Mouse (Mus musculus) embryo, embryonic 10.5 days (tissue): Measurements from ENCODE around the gene Kptn.
A peak's percentile ranks its signal among the peaks of the same experiment; 100 is the strongest.

ENCODE experiments used
- DNase-seq: peaks from one replicate; pipeline ENCODE4 v3.0.0-alpha.2; 2015; ENCODE audit warnings: low spot score

Kptn gene

DNA sequence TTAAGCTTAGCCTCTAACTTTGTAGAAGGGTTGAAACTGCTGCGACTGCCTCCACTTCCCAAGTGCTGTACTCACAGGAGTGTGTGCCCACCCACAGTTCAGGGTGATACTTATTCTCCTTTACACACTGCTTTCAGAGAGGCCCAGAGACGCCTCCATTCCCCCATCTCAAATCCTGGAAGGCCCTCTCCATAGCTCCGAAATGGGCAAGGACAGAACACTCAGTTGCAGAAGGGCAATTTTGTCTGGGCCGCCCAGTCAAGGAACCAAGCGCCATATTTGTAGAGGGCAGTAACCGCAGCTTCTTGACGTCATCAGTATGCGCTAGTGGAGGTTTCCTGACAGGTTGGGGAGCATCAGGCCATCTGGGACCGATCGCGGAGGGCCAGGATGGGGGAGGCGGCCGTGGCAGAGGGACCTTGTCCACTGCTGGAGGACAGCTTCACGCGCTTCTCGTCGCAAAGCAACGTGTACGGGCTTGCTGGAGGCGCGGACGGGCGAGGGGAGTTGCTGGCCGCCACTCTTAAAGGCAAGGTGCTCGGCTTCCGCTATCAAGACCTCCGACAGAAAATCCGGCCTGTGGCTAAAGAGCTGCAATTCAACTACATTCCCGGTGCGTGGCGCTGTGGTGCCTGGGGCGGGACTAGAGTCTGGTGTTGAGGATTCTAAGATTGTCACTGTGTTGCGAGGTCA lies at the start of gene Kptn:
Gene Kptn, plus strand, starts transcription at position 327 of the 693 bp plus-strand sequence.
- peak; percentile 95 for DNase-seq

DNA sequence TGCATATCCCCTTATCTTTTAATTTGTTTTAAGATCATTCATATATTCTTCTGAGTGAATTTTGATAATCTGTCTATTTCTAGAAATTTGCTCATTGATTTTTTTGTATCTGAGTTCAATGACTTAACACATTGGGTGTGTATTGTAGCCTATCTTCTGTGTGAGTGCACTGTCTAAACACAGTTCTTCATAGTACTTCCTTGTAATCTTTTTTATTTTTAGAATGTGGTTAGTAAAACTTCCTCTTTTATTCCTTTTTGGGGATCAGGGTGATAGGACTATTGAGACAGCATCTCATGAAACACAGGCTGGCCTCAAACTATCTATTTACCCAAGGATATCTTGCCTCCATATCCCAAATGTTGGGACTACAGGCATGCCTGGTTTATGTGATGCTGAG lies 48.8 kb upstream of the Kptn start:
- no peak for DNase-seq

DNA sequence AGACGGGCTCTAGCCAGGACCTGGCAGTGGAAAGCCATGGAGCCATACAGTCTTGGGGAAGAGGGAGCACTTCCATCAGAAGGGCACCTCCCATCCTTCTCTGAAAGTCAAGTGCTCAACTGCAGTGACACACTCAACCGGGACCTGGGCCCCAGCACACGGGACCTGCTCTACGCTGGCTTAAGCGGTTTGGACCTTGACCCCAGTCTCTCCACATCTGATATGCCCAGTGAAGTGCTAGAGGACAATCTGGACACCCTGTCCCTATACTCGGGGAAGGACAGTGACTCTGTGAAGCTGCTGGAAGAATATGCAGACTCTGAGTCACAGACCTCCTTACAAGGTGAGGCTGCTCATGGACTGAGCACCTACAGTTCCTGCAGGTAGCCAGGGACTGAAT lies 47.8 kb upstream of the Kptn start:
- DNase-seq, result no peak

DNA sequence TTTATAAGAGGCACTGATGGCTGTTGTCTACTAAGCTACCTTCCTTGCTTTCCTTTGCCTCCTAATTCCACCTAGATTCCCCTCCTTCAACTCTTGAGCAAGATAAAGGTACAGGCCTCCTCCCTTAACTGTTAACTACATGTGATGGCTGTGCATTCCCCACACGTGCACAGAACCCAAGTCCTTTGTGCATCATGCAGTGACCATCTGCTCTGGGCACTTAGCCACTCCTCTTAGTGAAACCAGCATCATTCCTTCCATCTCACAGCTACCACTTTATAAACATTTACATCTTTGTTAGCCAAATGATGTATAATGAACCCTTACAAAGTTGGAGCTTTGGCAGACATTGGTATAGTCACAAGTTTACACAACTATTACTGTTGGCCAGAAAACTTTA lies 39.7 kb upstream of the Kptn start:
- DNase-seq, result no peak

DNA sequence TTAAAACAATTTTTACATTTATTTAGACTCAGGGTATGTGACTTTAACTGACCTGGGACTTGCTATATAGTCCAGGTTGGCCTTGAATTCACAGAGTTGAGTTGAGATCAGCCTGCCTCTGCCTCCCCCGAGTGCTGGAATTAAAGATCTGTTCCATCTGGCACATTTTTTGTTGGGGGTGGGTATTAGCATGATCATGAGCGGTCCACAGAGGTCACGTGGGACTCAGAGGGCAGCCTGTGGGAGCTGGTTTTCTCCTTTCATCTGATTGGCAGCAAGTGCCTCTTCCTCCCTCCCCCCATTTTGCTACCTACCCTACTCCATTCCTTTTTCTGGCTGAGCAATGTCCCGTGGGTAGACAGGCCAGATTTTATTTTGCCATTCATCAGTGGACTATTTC lies 39.1 kb upstream of the Kptn start:
- no peak for DNase-seq

DNA sequence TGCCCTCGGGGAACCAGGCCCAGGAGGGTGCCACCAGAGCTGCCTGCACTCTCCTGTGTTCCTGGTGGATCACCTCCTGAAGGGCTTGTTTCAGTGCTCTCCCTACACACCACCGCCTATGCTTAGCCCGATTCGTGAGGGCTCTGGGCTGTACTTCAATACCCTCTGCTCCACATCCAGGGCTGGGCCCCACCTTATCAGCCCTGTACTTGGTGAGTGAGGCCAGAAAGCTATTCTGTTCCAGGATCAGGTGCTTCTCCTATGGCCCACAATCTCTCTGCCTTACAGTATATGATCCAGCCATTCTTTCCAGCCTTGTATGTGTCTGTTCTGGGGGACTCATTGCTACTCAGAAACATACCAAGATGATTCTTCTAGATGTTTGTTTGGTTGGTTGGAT lies 36.3 kb upstream of the Kptn start:
- no peak for DNase-seq

DNA sequence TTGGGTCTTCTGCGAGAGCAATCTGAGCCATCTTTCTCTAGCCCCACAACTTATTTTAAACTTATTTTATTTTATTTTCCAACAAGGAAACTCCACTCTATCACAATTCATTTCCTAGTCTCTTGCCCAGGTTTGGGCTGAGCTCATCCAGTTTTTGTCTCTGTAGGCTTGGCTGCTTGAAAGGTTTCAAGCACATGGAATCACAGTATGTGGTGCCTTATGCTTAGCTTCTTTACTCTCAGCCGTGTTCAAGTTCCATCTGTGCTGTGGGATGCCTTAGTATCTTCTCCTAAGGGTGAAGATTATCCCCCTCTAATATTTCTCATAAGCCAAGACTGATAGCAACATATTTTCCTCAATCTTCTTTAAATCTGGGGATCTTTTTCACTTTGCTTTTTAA lies 32.1 kb upstream of the Kptn start:
- DNase-seq, result no peak

DNA sequence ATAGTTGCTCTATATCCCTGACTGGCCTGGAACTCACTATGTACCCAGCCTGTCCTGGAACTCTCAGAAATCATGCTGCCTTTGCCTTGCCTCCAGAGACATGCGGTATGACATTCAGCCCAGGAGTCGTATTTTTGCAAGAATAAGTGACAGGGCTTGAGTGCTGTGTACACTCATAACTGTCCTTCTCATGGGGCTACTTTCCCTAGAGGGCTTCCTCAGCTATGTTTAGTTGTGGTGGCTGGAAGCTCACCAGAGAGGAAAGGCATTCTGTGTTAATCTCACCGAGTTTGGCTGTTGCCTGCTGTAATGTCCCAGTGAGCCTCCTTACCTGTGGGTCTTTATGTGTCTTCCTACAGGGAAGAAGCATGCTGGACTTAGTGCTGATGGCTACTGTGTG lies 25.1 kb upstream of the Kptn start:
- no peak for DNase-seq

DNA sequence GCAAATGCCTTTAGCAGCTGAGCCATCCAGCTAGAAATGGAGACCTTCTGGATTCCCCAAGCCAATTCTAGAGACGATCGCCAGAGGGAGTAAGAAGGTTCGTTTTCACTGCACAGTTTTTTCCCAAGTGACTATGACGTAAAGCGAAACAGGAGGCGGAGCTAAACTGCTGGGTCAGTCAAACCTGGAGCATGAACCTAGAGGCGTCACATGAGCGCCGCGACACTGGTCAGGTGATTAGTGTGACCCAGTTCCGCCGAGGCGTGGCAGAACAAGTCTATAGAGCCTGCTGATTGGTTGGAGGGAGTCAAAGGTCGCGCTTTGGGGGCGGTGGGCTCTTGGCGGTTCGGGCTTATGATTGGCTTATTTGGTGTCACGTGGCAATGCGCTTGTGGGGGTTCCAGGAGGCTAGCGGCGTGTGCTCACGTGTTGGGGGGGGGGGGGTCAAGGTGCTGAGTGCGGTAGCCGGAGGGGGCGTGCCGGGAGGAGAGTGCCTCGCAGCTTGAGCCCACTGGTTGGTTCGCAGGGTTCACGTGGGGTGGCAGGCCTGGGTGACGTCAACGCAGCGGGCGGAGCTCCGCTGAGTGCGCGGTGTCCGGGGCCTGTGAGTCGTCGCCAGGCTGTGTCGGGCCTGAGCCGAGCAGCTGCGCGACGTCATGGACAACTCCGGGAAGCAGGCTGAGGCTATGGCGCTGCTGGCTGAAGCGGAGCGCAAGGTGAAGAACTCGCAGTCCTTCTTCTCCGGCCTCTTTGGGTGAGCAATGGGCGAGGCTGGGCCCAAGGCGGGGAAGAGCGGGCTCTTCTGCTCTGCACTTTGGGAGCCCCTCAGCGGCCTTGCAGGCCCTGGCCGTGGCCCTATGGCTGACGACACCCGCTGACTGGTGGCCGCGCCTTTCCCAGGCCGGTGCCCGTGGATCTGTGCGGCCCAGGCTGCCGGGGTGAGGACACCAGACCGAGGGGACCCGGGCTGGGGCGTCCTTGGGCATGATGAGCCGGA lies 21.4 kb upstream of the Kptn start, which contains the start of gene Napa:
Gene Napa, plus strand, starts transcription at position 438 of the 997 bp plus-strand sequence.
- DNase-seq, result peak; percentile 100

DNA sequence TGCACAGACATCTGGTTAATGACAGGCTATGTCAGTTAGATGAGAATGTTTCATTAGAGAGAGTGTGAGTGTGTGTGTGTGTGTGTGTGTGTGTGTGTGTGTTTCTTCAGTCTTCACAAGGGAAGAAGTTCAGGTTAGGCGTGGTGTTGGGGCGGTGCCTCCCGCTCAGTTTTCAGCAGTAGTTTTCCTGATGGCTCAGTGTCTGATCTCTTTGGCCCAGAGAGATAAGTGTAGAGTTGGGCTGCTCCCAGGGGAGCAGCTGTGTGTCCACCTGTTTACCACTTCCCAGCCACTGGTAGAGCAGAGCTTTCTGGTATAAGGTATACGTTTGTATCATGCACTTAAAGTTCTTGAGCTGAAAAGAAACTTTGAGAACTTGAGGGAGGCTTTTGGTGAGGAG lies 19.8 kb upstream of the Kptn start:
- no peak for DNase-seq

DNA sequence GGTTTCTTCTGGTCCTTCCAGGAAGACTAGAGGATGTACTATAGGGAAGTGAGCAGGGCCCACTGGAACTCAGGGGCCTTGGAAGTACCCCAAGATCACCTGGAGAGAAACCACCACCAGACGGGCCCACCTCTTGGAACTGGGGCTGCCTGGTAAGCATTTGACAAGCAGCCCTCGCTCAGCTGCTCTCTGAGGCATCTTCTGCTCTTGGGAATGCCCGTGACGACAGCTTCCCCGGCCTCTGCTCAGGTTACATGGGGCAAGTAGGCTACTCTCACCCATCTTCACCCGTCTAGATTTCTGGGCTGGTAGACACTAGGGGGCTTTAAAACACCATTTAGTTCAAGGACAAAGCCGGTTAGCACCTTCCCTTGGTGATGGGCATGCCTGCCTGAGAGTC lies 18.6 kb upstream of the Kptn start:
- DNase-seq, result no peak

DNA sequence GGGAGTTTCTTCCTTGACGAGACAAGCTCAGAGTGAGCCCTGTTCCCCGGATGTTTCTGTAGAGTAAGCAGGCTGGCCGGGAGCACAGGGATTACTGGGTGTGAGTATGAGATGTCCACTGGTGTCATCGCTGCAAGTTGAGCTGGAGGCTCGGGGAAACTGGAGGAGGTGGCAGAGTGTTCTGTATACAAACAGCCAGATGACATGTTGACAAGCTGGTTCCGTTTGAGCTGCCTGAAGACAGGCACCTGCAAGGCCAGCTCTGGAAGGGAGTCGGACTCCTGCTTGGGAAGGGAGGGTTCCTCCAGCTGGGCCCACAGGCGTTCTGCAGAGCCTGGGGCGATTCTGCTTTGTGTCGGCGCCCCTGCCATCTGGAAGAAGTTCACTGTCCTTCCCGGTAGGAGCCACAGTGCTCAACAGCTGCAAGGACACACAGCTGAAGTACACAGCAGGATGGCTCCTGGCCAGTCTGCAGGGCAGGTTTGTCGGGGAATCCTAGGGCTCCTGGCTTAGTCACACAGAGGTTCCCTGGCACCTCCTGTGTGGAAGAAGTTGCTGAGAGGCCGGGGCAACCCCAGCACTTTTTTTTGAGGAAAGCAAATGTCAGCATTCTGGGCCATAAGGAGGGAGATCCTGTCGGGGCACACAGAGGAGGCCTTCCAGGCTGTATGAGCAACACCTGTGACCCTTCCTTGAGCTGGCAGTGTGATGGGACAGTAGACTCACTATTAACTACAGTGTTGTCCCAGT lies 17.8 kb upstream of the Kptn start:
- no peak for DNase-seq

DNA sequence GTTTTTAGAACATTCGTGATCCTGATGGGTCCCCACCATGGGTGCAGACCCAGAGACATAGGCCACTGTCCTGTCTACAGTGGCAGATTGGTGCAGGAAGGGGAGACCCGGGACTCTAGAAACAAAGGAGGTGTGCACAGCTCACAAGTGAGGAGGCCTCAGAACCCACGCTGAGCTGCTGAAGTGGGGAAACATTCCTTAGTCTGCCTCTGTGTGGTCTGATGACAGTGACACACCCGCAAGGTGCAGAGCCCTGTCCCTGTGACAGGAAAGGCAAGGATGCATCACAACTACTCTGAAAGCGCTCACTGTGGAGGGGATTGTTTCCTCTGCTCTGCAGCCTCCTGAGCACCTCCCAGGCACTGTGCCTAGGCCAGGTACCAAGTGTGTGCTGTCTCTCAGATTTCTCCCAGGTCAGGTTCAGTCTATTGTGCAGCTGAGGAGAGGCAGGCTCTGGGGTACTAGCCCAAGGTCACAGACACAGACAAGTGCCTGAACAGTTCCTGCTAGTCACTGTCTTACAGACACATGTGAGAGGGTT lies 16.9 kb upstream of the Kptn start:
- DNase-seq, result no peak

DNA sequence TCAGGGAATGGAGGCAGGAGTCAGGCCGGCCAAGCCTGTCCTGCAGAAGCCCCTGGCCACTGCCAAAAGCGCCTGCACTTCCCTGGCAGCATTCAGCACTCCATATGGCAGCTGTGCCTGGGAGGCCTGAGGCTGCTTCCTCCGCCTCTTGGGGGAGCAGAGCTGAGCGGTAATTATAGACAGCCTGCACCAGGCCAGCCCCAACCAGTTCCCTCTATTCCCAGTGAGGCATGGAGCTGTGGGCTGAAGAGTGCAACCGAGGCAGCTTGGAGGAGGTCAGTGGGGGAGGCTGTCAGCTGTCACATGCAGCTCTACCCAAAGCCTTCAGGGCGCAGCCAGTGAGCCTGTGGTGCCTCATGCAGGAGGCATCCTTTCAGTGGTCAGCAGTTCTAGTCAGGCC lies 15.9 kb upstream of the Kptn start:
- DNase-seq, result no peak

DNA sequence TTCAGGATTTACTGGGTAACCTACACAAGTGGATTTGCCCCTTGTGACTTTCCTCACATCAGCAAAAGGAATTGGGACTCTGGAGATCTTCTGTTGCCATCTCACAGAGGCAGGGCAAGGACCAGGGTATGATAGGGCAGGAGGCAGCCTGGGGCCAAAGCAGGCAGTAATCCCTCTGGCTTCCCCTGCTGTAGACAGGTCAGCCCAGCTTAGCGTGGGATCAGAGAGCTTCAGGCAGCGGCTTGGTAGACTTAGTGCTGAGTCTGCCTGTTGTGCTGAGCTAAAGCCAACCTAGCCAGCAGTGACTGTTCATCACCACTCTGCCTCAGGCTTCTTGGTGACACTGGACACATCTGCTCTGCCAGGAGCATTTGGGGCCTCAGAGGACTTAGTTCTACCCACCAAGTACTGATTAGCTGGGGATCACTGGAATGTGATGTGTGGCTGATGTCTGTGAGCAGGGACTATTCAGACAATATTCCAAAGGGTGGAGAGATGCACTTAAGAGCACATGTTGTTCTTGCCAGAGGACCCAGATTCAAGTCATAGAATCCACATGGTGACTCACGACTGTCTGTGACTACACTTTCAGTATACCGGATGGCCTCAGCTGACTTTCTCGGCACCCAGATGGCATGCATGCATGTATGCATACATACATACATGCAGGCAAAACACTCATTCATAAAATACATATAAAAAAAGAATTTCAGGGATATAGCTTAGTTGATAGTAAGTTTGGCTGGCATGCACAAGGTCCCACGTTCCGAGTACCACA lies 14.9 kb upstream of the Kptn start:
- no peak for DNase-seq

DNA sequence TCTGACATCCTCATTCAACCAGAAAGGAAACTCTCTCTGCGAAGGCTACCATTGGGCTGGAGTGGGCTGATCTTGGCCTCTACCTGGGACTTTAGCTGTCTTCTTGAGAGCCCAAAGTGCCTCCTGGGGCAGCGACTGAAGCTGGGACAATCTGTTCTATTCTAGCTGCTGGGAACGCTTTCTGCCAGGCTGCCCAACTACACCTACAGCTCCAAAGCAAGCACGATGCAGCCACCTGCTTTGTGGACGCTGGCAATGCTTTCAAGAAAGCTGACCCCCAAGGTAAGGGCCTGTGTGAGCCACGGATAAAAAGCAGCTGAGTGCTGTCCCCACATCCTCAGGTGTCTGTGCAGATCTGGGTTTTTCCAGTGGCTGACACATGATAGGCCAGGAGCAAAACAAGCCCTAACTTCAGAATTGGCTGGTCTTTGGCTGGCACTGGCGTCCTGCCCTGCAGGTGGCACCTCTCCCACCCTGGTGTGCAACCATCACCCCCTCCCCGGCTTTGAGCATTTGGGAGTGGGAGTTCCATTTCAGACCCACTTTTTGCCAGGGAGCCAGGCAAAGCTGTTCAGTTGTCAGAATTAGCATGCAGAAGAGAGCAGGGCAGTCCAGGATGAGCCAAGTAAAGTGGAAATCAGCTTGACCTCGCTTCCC lies 10.7 kb upstream of the Kptn start:
- DNase-seq, result no peak

DNA sequence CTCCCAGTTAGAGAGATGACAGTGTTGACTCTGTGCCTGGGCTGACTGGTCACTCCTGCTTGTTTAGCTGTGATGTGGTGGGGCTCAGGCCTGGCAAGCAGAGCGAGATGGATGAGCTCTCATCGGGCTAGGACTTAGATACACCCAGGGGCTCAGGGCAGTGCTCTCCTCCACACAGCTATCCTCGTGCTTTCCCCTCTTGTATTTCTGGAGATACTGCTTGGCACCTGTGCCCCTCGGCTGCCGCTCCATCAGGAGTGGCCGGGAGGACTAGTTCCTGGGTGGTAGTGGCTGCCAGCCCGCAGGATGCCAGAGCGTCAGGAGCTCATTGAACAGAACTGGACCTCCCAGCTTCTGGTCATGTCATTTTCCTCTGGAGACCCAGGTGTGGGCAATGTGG lies 9.5 kb upstream of the Kptn start:
- DNase-seq, result no peak

DNA sequence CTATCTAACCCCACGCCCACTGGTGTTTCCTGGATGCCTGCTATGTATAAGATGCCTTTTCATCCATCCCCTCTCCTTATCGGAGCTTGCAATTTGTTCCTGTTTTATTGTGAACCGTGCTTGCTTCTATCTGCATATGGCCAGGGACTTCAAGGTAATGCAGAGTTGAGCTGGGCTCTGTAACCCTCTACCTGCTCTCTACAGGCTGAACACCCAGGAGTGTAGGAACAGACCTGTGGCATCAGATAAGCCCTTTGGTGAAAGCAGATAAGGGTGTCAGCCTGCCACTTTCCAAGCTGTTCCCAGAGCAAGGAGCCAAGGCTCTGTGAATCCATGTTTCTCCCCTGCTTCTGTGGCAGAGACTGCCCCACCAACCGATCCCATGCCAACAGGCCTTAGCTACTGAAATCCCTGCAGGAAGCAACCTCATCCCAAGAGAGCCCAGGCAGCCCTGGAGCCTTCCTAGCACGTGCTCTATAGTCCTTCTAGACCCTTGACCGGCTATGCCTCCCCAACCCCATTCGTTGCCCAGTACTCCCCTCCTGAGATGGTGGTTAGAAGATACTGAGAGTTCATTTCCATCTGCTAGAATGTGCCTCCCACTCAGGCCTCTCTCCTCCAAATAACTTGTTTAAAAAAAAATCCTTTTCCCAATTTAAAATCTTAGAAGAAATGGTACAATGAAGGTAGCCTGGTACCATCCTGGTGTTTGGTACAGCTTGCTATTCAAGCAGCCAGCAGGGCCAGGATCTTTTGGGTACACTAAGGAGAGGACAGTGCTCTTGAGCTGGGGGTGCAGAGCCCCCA lies 8.2 kb upstream of the Kptn start:
- no peak for DNase-seq

DNA sequence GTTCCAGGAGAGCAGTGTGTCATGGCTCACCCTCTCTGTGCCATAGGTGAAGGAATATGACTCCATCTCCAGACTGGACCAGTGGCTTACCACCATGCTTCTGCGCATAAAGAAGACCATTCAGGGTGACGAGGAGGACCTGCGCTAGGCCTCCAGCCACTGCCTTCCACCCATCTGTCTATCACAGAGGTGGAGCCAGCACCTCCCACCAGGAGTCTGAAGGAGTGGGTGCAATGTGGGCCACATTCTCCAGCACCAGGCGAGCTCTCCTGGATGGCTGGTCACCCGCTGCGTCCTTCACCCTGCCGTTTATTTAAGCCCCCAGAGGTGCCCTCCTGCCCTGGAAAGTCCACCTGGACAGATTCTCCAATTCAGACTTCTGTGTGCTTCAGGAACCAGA lies 3.3 kb upstream of the Kptn start:
- DNase-seq, result no peak

DNA sequence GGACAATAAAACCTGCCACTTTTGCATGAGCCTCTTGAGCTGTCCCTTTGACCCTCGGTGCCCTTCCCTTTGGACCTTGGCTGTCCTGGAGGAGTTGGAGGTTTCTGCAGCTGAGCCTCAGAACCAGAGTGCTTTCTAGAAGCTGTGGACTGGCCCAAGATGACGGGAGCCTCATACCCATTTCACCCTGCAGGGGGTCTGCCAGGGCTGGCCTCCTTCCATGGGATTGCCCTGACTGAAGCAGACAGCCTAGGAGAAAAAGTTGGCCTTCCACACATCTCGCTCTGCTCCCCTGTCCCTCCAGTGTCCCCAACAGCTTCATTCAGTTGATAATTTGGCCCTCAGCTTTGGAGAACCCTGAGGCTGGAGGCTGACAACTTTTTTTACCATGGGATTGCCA lies 2.6 kb upstream of the Kptn start:
- no peak for DNase-seq
